Mouse (Mus musculus): ENCODE results near the gene Afap1l2. TPM values are rescaled to one million over a fixed set of nuclear protein-coding genes. Genes with fewer than 3 reads are reported as not detected.
A peak's percentile ranks its signal among the peaks of the same experiment; 100 is the strongest.

The Afap1l2 gene
- total and polyA plus RNA-seq, 2 experiments from 2014 or later = 10.1 to 12.7 TPM

- no peaks in the 10 kb centered on the region for H3K9me3 ChIP-seq (ENCODE audit: low read length)
- WGBS = 81% methylated on average over 8 of the region's 8 CpGs
- no peak for TF ChIP-seq CTCF (IDR thresholded peaks at IDR 0.05; ENCODE audit: low read depth)
- no peak overlapping the region for H3K27ac ChIP-seq (ENCODE audit: low read depth, low read length)
- DNase-seq = no peak
- no peak overlapping the region for H3K4me2 ChIP-seq (ENCODE audit: low read depth)
- H3K9ac ChIP-seq = no peak overlapping the region
- no peaks in the 10 kb centered on the region for H3K4me1 ChIP-seq (ENCODE audit: insufficient read depth)
- no peak overlapping the region for H3K4me3 ChIP-seq (ENCODE audit: low read depth, low read length)
- H3K27me3 ChIP-seq (ENCODE audit: insufficient read depth, low read length) = no peaks in the 10 kb centered on the region
- ATAC-seq = no peak
- no peaks in the 10 kb centered on the region for H3K36me3 ChIP-seq (ENCODE audit: insufficient read depth)
These were observed 9.8 kb upstream of the Afap1l2 start for GRCm38 (mm10) chr19:57017785-57018179.

- no peaks in the 10 kb centered on the region for H3K4me1 ChIP-seq (ENCODE audit: insufficient read depth)
- H3K27ac ChIP-seq (ENCODE audit: low read depth, low read length) = no peak overlapping the region
- 41% methylated on average over 15 of the region's 15 CpGs for WGBS
- H3K9ac ChIP-seq = no peak overlapping the region
- no peak overlapping the region for H3K4me2 ChIP-seq (ENCODE audit: low read depth)
- ATAC-seq (peak; percentile 32), DNase-seq (no peak)
- TF ChIP-seq CTCF (IDR thresholded peaks at IDR 0.05; ENCODE audit: low read depth) = no peak
- no peaks in the 10 kb centered on the region for H3K9me3 ChIP-seq (ENCODE audit: low read length)
- no peak overlapping the region for H3K4me3 ChIP-seq (ENCODE audit: low read depth, low read length)
- H3K36me3 ChIP-seq (ENCODE audit: insufficient read depth) = no peaks in the 10 kb centered on the region
- no peaks in the 10 kb centered on the region for H3K27me3 ChIP-seq (ENCODE audit: insufficient read depth, low read length)
These were observed 9.2 kb upstream of the Afap1l2 start for GRCm38 (mm10) chr19:57016995-57017784.

GRCm38 (mm10) chr19:57014808-57015207 is 6.8 kb upstream of the Afap1l2 start:
- WGBS = 86% methylated on average over 3 of the region's 3 CpGs
- no peak for DNase-seq
- no peak for ATAC-seq

DNA sequence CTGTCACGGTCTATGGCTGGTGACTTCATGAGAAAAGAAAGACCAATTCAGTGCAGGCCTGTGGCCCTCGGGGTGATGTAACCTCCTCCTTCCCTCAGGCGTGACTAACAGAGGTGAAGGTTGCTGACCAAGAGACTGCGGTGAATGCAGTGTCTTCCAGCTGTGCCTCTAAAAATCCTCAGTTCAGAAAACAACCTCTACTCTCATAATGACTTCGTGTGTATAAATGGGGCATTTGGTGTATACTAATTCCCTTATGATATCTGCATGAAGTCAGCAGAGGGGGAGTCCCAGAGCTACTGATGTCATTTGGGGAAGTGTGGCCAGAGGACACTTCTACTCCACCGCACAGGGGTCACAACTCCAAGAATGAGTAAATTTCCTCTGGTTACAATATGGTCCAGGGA is 5.2 kb upstream of the Afap1l2 start:
- 63% methylated on average over 6 of the region's 6 CpGs for WGBS
- H3K27ac ChIP-seq (ENCODE audit: low read depth, low read length) = no peak overlapping the region

More at GRCm38 (mm10) chr19:57014808-57015207, 6.8 kb upstream of the Afap1l2 start:
- no peak overlapping the region for H3K9ac ChIP-seq
- no peak overlapping the region for H3K4me2 ChIP-seq (ENCODE audit: low read depth)
- no peaks in the 10 kb centered on the region for H3K27me3 ChIP-seq (ENCODE audit: insufficient read depth, low read length)
- no peaks in the 10 kb centered on the region for H3K4me1 ChIP-seq (ENCODE audit: insufficient read depth)
- H3K27ac ChIP-seq (ENCODE audit: low read depth, low read length) = no peak overlapping the region
- H3K9me3 ChIP-seq (ENCODE audit: low read length) = no peaks in the 10 kb centered on the region
- no peaks in the 10 kb centered on the region for H3K36me3 ChIP-seq (ENCODE audit: insufficient read depth)
- TF ChIP-seq CTCF (IDR thresholded peaks at IDR 0.05; ENCODE audit: low read depth) = no peak
- H3K4me3 ChIP-seq (ENCODE audit: low read depth, low read length) = no peak overlapping the region

GRCm38 (mm10) chr19:57012068-57012467 is 4.0 kb upstream of the Afap1l2 start:
- Histone ChIP-seq H3K27ac (ENCODE audit: low read depth, low read length) (no peak overlapping the region), H3K4me1 (ENCODE audit: insufficient read depth) (peaks cover 11% of the 10 kb centered on the region; the same call in 1 of the 2 replicates), H3K36me3 (ENCODE audit: insufficient read depth) (no peaks in the 10 kb centered on the region), H3K9ac (no peak overlapping the region), H3K4me2 (ENCODE audit: low read depth) (no peak overlapping the region), H3K27me3 (ENCODE audit: insufficient read depth, low read length) (peaks cover 15% of the 10 kb centered on the region), H3K9me3 (ENCODE audit: low read length) (no peaks in the 10 kb centered on the region), H3K4me3 (ENCODE audit: low read depth, low read length) (no peak overlapping the region)
- TF ChIP-seq CTCF (IDR thresholded peaks at IDR 0.05; ENCODE audit: low read depth) = no peak
- WGBS = 81% methylated on average over 3 of the region's 3 CpGs
- DNase-seq (no peak), ATAC-seq (no peak)

More for the DNA sequence above, 5.2 kb upstream of the Afap1l2 start:
- no peaks in the 10 kb centered on the region for H3K9me3 ChIP-seq (ENCODE audit: low read length)
- ATAC-seq = no peak
- no peak overlapping the region for H3K9ac ChIP-seq
- H3K36me3 ChIP-seq (ENCODE audit: insufficient read depth) = no peaks in the 10 kb centered on the region
- TF ChIP-seq CTCF (IDR thresholded peaks at IDR 0.05; ENCODE audit: low read depth) = no peak
- no peak for DNase-seq
- H3K4me3 ChIP-seq (ENCODE audit: low read depth, low read length) = no peak overlapping the region
- H3K4me2 ChIP-seq (ENCODE audit: low read depth) = no peak overlapping the region
- H3K4me1 ChIP-seq (ENCODE audit: insufficient read depth) = peaks cover 1% of the 10 kb centered on the region; the same call in 1 of the 2 replicates
- H3K27me3 ChIP-seq (ENCODE audit: insufficient read depth, low read length) = peaks cover 4% of the 10 kb centered on the region; the same call in 1 of the 2 replicates

GRCm38 (mm10) chr19:57010064-57010463 is 2.0 kb upstream of the Afap1l2 start:
- H3K4me3 ChIP-seq (ENCODE audit: low read depth, low read length) = no peak overlapping the region
- TF ChIP-seq CTCF (IDR thresholded peaks at IDR 0.05; ENCODE audit: low read depth) = no peak

DNA sequence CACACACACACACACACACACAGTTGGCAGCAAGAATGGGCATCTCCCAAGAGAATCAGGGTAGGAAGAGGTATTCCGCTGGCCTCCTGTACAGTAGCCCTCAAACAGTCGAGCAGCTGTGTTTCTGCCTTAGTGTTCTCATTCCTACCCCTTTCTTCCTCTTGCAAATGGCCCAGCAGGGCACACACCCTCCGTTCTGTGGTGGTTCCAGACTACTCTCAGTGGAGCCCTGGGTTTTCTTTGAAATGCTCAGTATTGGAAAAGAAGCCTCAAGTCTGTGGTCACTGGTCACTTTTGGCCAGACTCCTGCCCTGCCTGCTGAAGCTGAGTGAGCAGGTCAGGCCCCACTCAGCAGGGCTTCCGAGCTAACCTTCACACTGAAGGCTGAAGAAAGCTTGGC is 1.6 kb upstream of the Afap1l2 start:
- TF ChIP-seq CTCF (IDR thresholded peaks at IDR 0.05; ENCODE audit: low read depth) = no peak
- no peak for DNase-seq
- Histone ChIP-seq H3K36me3 (ENCODE audit: insufficient read depth) (no peaks in the 10 kb centered on the region), H3K4me3 (ENCODE audit: low read depth, low read length) (no peak overlapping the region), H3K4me1 (ENCODE audit: insufficient read depth) (peaks cover 11% of the 10 kb centered on the region; the same call in 1 of the 2 replicates), H3K27me3 (ENCODE audit: insufficient read depth, low read length) (peaks cover 15% of the 10 kb centered on the region), H3K4me2 (ENCODE audit: low read depth) (no peak overlapping the region), H3K9ac (no peak overlapping the region), H3K27ac (ENCODE audit: low read depth, low read length) (no peak overlapping the region), H3K9me3 (ENCODE audit: low read length) (no peaks in the 10 kb centered on the region)
- 44% methylated on average over 4 of the region's 4 CpGs for WGBS
- no peak for ATAC-seq

More at GRCm38 (mm10) chr19:57010064-57010463, 2.0 kb upstream of the Afap1l2 start:
- peaks cover 11% of the 10 kb centered on the region; the same call in 1 of the 2 replicates for H3K4me1 ChIP-seq (ENCODE audit: insufficient read depth)
- no peak for ATAC-seq
- H3K4me2 ChIP-seq (ENCODE audit: low read depth) = no peak overlapping the region
- H3K36me3 ChIP-seq (ENCODE audit: insufficient read depth) = no peaks in the 10 kb centered on the region
- 32% methylated on average over 4 of the region's 4 CpGs for WGBS
- H3K9ac ChIP-seq = no peak overlapping the region
- peaks cover 15% of the 10 kb centered on the region for H3K27me3 ChIP-seq (ENCODE audit: insufficient read depth, low read length)
- no peak overlapping the region for H3K27ac ChIP-seq (ENCODE audit: low read depth, low read length)
- H3K9me3 ChIP-seq (ENCODE audit: low read length) = no peaks in the 10 kb centered on the region
- no peak for DNase-seq

Measured in forebrain, postnatal 0 days (tissue).